Mouse (Mus musculus) spleen, embryonic (tissue): ENCODE measurements around the gene Col2a1.

Experiments
- CTCF ChIA-PET: fragments of 350-600 bp; sonication (Branson Sonifier 250); formaldehyde crosslinking; loops from one replicate; lab custom pipeline; 2022; lab: Charles Lee

The Col2a1 gene

GRCm38 (mm10) chr15:98003822-98004739, at the start of gene Col2a1:
Gene Col2a1, minus strand, starts transcription at chr15:98004695.
- CTCF ChIA-PET, result no interaction called here

DNA sequence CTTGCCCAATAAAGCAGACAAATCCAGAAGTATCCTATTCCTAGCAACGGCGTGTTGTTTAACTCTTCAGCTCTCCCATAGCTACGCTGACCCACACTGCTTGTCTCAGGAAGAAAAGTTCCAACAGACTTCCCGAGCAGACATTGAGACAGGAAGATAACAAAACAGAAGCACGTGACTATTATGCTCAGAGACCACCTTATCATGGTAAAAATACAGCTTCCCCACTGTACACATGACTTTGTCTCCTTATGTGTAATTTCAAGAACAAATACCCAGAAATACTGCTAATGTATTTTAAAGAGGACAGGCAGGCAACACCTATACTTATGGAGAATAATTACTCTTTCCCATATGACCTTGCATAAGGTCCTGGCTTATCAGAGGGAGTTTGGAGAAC, 47.2 kb upstream of the Col2a1 start:
- CTCF ChIA-PET, result no interaction called here

GRCm38 (mm10) chr15:98048918-98049700, 44.6 kb upstream of the Col2a1 start:
- CTCF ChIA-PET, result no interaction called here

DNA sequence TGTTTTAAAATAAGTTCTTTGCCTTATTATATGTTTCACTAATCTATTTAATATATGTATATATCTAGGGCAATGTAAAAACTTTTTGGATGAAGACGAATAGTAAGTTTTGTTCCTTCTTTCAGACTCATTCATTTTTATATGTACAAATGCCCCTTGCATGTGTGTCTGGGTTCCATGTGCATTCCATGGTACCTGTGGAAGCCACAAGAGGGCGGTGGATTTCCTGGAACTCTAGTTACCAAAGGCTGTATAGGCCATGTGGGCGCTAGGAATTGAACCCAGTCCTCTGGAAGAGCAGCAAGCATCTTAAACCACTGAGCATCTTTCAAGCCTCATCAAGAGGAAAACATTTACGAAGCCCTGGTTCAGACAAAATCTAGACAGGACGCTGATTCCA, 39.9 kb upstream of the Col2a1 start:
- CTCF ChIA-PET, result no interaction called here

DNA sequence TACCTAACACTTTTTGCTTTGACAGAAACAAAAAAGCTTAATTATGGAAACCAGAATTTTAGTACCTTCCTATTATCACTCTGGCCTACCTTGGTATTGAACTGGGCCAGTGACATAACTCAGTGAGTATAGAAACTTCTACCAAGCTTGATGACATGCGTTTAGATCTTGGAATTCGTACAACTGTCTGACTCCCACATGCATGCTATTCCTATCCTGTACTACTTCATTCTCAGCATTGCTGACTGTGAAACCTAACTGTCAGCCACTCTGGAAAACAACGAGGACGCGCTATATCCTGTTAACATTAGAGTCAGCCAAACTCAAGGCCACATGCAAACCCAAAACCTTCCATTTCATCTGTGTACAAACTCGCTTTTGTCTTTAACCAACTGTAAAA, 39.5 kb upstream of the Col2a1 start:
- CTCF ChIA-PET, result no interaction called here

DNA sequence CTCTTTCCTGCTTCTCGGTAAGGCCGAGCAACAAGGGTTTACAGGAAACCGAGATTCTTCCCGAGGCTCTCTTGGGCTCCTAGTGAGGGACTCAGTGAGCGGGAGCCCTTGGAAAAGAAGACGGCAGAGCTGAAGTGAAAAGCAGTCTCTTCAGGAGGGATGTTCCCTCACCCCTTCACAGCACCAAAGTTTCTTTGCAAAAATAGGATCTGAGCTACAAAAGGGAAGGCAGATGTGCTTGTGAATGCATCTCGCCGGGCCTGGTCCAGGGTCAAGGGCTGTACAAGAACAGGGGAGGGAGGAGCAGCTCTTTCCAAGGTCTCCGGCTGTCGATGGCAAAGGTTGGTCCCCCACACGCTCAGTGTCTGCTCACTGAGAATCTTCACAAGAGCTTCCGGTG, 38.0 kb upstream of the Col2a1 start:
- CTCF ChIA-PET, result no interaction called here

- CTCF ChIA-PET, result no interaction called here
Measured at GRCm38 (mm10) chr15:98039682-98040081, 35.2 kb upstream of the Col2a1 start.

DNA sequence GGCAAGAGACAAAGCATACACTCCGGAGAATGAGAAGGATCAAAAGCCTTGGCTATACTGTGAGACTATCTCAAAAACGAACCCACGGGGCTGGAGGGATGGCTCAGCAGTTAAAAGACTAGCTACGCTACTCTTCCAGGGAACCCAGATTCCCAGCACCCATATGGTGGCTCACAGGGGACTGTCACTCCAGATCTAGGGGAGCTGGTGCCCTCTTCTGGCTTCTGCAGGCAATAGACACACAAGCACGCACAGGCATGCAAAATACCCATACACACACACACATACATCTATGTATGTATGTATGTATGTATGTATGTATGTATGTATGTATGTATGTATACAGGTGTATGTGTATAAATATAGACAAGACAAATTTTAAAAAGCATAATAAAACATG, 32.1 kb upstream of the Col2a1 start:
- CTCF ChIA-PET, result no interaction called here

DNA sequence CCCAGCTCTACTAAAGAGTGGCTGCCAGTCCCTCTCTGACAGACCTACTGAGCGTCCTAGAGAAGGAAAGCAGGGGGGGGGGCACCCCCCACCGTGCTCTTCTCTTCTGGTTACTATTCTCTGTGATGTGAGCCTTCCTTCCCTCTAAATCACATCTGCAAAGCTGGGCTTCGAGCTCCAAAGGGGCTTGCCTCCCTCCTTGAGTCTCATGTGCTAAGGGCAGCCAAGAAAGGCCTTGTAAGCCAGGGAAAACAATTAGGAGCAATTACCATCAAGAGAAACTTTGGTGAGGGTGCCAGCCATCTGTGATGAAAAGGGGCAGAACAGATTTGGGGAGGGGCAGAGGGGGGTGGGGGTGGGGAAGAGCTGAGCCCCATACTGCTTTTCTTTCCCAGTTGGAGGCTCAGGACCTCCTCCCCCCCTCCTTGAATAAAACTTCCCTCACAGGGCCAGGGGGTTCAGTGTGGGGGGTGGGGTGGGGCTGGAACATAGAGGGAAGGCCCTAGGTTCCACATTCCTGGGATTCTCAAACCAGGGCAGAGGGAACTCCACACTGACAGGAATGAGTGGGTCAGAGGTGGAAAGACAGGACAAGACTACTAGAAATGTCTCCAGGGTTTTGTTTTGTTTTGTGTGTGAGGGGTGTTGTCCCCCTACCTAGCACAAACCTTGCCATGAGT, 30.7 kb upstream of the Col2a1 start:
- CTCF ChIA-PET, result no interaction called here

- CTCF ChIA-PET, result interaction anchor here (0.6 kb wide), 1 partner anchor 13 kb away, joined by 3 read pairs; no protein-coding TSS in a partner anchor
Measured at GRCm38 (mm10) chr15:98033233-98033748, 28.8 kb upstream of the Col2a1 start.

DNA sequence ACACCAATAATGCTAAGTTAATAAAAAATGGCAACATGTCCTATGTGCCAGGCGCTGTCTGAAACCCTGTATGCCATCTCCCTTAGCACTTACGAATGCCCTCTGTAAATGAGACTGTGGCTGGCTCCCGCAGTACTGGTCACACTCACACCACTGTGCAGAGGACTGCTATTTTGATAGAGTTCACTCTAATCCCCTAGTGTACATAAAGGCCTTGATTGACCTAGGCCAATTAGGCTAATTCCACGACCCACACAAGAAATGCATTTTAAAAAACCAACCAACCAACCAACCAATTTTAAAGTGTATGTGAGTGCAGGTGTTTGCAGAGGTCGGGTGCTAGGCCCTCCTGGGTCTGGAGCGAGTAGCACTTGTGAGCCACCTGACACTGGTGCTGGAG, 25.3 kb upstream of the Col2a1 start:
- CTCF ChIA-PET, result no interaction called here

- CTCF ChIA-PET, result no interaction called here
Measured at GRCm38 (mm10) chr15:98026967-98027904, 22.7 kb upstream of the Col2a1 start.

GRCm38 (mm10) chr15:98025611-98026010, 21.1 kb upstream of the Col2a1 start:
- CTCF ChIA-PET, result no interaction called here

DNA sequence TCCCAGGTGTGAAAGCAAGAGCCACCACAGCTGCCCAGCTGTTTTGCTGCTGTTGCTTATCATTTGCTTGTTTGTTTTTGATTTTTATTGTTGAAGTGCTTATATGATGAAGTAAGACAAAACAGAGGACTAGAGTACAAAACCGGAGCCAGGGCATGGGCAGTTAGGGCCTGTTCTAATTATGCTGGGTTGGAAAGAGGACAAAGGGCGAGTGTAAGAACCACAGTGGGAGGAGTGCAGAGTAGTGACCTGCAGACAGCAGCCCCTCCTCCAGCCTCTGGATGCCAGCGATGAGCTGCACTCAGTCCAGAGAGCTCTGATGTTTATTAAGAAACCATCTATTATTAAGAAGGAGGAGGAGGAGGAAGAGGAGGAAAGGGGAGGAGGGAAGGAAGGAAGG, 18.6 kb upstream of the Col2a1 start:
- CTCF ChIA-PET, result no interaction called here

DNA sequence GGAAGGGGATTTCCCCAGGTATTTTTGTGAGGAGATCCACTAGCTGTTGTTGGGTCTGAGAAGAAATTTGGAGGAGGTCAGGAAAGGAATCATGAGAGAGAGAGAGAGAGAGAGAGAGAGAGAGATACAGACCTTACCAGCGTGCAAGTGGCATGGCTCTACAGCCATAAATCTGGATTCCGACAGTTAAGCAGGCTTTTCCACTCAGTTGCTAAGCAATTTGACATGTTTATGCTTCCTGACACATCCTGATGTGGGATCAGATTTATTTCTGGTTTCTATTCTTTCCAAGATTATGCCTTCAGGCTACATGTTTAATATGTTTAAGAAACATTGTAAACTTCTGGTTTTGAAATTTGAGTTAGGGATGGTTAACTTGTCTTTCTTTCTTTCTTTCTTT, 17.4 kb upstream of the Col2a1 start:
- CTCF ChIA-PET, result no interaction called here

GRCm38 (mm10) chr15:98019047-98019446, 14.6 kb upstream of the Col2a1 start:
- CTCF ChIA-PET, result no interaction called here

- CTCF ChIA-PET, result no interaction called here
Measured at GRCm38 (mm10) chr15:98017925-98018324, 13.4 kb upstream of the Col2a1 start.

DNA sequence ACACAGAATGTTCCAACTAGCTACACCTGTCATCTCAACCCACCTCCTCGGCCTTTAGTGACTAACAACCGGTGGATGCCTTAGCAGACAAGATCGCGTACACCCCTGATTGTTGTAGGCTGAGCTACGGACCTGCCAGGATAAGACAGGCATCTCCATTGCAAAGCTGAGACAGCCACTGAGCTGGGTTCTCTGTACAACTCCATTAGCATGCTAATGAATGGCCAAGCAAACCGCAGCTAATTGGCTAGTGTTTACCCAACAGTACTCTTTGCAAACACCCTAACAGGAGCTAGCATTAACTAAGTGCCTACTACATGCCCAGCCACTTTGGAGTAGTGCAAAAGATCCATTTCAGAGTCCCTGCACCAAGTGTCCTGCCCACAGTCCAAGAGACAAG, 8.3 kb upstream of the Col2a1 start:
- CTCF ChIA-PET, result no interaction called here

DNA sequence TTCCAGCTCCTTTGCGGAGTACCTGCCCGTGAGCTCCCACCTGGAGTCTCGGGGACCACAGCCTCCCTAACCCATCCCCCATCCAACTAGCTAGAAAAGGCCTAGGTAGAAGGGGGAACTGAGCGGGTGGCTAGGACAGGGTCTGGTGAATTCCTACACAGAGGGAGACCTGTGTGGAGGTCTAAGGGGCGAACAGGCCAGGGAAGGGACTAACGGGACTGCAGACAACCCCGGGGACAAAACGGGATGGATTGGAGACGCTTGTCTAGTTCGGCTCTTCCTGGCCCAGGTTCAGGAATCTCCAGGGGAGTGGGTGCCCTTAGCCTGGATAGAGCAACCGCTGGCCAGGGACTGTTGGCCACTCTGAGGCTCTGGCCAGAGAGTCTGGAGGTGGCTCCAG, 686 bp upstream of the Col2a1 start:
- CTCF ChIA-PET, result no interaction called here

GRCm38 (mm10) chr15:98004740-98005159, 255 bp upstream of the Col2a1 start:
- CTCF ChIA-PET, result no interaction called here
